Mouse (Mus musculus) hindlimb bud, embryonic 11.5 days (tissue): ENCODE measurements at regions not wholly inside any gene's neighbourhood (a gene's known extent, or its start where the extent isn't known, plus 50 kb on each side); places are given as distances from the start of the nearest gene placed in this dataset.

Source experiments
- DNase-seq: peaks from one replicate; pipeline ENCODE4 v3.0.0-alpha.2; 2012; ENCODE audit warnings: low read depth, low spot score; ENCODE audit errors: extremely low spot score

DNA sequence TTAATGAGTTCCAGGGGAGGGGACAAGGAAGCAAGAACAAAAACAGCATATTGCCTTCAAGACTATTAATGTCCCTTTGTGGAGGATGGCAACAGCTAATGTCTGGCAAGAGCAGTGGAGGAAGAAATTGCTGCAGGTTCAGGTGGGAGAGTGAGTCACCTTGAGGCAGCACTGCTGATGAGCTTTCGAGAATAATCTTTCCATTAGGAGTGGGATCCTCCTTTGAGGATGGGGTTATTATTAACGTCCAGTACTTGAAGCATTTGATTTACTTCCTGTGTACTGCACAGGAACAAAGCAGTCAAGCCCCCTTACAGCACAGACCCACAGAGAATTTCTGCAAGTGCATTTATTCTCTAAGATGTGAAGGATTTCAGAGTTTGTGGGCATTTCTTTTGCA lies 671.2 kb upstream of the Stxbp6 start:
- DNase-seq = no peak

DNA sequence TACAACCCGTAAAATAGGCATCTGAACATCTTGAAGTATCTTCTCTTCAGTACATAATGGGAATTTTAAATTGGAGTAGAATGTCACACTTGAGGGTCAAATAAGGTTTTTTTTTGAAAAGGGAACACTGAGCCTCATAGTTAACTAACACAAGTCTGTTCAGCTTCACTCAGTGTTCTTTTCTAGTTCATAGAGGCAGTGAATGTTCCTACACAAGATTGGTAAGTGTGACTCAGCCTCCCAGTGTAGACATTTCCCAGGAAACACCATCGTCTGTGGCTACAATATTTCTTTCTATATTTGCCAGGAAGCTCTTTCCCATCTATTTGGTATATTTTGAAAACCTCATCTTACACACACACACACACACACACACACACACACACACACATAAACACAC lies 670.1 kb upstream of the Stxbp6 start:
- no peak for DNase-seq

DNA sequence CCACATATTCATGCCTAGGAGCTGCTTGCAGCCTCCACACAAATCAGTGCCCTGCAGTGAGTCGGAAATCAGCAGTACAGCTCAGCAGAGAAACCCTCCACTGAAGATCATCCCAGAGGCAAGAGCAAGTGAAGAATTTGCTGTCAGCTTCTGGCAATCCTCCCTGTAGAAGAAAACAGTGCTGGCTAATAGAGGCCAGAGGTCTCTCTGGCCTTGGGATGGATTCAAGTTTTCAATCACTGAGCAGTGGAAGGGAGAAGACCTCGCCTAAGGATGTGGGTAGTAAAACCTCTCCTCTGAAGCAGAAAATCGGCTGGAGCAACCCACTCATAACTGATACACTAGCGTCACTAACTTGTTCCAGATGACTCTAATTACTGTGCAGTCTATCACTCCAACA lies 659.2 kb upstream of the Stxbp6 start:
- no peak for DNase-seq

DNA sequence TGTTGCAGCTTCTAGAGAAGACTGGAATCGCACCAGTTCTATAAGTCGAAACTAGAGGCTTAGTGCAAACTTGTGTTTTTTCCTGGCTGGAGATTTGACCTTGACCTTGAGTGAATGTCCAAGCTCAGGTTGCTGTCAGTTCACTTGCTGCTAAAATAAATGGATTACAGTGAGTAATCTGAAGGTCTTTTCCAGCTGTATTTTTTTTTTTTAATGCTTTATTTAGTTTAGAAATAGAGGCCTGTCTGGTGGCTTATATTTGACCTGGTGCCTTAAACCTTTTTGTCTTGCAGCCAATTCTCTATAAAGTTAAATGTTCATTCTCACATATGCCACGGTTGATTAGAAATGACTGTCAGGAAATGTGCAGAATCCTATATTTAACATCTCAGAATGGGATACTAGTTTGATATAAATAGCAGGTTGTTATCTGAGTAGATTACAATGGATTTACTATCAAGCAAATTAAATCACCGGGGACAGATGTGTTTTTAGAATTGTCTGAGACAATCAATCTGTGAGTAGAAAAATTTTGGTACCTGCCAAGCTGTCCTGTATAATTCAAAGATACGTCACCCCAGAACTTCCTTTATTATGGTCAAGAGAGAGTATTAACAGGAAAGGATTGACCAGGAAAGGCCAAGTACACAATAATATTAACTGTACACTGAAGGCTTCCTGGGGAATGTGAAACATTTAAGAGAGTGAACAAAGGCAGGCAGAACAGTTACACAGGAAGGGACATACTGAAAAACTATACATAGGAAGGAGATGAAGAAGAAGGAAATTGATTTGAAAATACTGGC lies 650.3 kb upstream of the Stxbp6 start:
- DNase-seq = no peak

DNA sequence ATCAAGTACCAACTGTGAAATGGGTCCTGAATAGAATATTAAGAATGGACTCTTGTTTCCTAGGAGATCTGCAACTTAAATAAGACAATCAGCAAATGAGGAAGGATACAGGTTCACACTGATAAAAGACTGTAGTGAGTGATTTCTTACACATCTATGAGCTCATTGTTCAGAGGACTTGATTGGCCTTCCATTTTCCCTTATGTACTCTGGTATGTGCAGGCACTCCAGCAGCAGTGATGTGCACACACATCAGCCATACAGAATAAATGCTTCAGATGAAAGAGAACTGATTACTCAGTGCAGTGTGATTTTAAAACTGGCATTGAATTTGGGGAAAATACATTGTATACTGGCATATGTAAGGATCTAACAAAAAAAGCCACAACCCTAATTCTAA lies 636.8 kb upstream of the Stxbp6 start:
- DNase-seq = no peak

DNA sequence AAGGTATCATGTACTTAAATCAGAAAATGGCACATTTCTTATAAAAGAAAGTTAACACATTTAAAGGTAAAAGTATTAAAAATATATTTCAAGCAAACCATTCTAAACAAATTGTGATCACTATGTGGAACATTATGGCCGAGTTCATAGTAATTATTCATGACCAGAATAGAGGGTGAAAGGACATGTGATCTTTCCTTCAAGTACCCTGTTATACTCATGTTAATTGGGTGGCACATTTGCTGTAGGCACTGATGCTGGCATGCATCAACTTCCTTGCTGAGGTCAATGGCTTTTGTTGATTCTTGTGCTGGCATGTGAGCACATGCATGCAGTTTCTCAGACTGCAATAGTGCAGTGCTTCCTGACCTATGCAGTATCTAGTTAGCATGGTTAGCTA lies 636.3 kb upstream of the Stxbp6 start:
- DNase-seq = no peak

DNA sequence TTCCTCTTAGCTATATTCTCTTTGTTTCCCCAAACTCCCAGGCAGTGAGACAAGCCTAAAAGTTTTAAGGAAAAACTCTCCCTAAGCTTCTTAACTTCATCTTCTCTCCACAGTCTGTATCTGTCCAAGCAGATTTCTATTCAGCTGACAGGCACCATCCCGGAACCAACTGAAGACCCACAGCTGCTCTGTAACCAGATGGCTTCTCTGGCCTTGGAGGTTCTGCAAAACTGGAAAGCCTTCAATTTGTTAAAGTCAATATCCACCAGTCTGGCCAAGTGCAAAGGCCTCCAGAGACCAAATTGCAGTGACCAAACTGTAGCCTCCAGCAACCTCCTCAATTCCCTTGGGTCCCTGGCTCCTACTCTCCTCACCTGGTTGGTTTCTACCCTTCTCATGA lies 614.8 kb upstream of the Stxbp6 start:
- DNase-seq = no peak

DNA sequence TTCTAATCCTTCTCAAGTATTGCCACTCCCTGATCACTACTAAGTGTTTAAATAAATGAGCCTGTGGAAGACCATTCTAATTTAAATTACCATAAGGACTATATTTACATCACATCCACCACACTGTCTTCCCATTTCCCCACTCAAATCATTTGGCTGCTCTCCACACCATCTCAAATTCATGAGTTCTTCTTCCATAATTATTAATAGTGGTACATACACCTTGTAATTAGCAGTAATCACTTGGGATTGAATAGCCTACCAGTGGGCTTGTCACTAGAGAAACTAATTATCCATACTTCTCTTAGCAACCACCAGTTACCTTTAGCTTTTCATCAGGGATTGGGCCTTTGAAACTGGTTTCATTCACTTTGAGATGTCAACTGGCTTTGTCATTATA lies 612.3 kb upstream of the Stxbp6 start:
- no peak for DNase-seq

DNA sequence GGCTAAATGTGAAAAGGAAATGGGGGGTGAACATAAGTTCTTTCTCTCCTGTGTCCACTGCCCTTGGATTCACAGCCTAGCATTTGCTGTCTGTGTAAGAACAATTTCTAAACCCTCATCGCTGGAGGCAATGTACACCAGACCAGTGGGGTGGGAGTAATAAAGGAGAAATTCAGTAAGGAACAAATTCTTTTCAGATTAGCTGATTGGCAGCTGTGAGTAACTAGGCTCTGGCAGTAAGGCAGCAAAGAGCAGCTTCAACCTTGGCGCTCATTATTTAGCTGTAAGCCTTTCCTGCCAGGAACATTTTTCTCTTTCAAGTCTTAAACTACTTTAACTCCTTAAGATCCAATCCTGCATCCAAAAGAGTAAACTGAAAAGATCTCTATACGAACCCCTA lies 597.9 kb upstream of the Stxbp6 start:
- DNase-seq = no peak

DNA sequence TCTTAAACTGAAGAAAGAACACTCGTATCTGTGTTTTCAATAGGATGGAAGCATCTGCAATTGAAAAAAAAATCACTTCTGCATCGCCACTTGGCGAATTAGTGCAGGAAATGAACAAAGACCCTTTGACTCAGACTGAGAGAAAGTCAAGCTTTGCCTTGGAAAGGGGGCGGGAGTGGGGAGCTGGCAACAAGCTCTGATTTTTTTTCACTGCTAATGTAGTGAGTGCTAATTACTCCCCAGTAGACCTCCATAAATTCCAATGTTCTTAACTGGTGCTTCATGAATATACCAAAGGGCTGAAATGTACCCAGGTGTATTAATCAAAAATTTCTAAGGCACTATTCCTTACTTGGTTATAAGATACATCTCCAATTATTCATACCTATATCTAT lies 597.0 kb upstream of the Stxbp6 start:
- no peak for DNase-seq

DNA sequence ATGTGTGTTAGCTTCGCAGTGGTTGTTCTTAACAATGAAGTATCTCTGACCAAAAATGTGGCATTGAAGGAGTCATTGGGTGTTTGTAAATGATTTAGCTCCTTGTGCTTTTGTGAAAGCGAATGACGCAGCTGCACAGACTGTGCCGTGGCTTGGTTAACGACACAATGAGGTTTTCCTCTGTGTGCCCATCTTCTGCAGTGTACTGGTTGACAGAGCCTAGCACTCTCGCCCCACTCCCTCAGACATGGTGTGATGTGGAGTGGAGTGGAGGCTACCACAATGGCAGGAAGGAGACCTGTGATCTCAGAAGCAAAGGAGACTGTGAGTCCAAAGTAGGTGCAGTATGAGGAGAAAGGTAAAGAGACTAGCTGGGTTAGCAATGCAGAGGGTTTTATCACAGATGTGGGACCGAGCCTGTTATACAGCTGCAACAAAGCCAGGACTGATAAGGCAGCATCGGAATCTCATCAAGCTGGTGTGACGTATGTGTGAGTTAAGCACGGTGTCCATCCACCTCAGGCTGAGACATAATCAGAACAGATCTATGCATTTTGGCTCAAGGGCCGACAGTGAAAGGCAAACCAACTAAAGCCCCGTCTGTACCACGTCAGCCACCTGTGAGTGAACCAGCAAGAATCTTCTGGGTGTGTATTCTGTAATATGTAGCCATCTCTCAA lies 596.5 kb upstream of the Stxbp6 start:
- no peak for DNase-seq

DNA sequence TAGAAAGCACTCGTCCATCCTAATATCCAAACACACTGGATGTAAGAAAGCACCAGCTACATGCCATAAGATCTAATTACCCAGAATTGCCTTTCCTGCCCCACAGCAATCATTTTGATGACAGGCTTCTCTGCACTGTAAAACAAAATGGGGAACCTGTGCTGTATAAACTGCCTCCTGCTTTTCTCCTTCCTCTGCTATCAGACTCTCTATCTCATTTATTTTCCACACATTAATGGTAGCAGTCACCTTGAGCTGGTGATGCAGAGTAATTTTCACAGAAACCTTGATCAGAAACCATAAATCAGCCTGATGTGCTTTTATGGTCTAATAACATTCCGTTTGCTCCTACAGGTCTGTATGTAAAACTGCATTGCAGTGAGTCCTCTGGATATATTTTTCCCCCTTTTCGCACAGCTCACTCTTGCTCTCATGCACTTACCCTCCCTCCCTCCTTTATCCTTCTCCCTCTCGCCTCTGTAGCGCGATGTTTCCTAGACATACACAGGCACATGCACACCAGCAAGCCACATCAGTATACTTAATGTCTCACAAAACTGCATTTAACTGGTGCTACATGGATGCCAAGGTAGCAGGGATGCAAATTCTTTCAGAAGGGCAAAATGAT lies 595.9 kb upstream of the Stxbp6 start:
- DNase-seq = no peak

DNA sequence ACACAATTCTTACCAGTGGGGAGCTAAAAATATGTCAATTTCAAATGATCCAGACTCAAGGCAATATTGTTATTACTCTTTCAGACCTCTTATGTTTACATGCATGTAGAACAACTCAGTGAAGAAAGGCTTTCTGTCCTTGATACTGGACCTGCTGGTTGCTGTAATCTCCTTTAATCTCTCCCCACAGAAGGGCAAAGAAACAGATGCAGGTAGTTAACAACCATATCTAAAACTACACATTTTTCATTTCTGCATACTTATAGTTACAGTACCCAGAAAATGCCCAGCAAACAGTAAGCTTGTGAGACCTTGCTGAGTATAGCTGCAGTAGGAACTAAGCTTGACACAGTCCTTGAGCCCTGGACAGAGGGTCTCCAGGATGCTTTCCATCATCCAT lies 585.1 kb upstream of the Stxbp6 start:
- no peak for DNase-seq

DNA sequence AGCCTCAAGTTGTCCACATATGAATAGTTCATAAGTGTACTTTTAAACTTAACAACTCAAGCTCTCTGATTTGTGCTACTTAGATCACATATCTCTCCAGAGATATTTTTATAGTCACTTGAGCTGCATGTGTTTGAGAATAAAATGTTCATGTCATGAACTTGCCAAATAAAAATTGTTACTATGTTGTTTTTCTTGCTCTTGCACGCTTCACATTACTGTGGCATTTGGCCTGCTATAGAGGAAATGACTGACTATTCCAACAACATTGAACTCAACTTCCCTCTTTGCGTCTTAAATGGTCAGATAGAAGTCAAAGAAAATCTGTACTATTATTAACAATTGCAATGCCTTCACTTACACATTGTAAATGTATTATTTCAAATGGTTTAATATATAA lies 582.1 kb upstream of the Stxbp6 start:
- no peak for DNase-seq

DNA sequence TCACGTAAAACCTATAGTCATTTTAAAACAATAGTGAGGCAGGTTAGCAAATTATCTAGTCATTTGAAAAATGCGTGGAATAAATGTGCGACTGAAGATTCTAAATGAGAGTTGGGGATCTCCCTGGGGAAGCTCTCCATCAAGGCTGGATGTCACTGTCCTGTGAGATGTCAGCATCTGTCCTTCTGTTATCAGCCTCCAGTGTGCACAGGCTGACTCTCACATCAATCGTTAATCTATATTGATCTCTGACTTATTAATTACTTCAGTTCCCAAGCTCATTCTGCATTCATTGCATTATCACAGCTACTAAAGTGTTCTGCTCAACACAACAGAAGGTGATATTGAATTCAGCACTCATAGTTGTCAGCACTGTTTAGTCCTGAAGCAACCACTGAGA lies 574.1 kb upstream of the Stxbp6 start:
- no peak for DNase-seq

DNA sequence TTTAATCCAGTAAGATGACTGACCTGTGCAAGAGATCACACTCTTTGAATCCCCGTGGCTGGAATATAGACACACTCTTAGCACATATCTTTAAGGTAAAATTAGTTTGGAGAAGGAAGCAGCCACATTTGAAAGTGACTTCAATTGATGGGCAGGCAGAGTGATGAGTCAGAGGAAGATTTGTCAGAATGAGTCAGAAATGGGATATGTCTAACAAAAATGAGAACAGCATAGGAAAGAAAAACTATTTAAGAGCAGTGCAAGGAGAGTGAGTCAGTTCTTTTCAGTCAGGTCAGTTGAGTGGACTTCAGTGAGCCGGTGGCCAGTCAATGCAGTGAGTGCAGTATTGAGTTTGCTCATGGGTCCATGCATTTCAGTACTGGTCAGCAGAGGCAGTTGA lies 569.7 kb upstream of the Stxbp6 start:
- no peak for DNase-seq

DNA sequence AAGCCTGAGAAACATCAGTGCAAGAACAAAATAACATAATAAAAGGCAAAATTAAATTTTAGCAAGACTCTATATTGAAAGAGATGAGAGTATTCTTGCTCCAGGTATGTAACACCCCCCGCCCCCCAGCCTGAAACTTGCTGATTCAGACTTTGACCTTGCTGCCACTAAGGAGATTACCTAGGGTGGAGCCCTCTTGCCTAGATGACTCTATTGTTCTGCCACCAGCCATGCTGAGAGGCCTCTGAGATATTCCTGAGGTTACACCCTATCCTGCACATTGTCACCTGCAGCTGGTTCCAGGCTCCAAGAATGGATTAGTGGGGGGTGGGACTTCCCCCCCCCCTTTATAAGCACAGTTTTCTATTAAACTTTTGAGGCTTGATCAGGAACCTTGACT lies 548.3 kb upstream of the Stxbp6 start:
- DNase-seq = no peak

DNA sequence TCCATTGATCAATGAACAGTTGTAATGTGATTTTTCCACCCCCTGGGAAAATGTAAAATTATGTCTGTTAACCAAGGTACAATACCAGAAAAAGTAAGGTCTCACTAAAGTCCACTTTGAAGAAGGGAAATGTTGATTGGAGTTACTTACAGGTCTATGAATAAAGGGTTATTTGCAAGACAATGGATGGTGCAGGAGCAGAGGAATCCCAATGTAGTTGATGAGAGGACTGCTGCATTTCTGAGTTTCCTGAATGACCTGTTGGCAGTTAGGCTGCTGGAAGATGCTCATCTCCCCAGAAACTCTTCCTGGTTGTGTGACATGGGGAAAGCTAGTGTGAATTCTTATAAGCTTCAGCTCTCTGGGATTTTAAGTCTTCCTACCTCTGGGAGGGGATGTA lies 545.5 kb upstream of the Stxbp6 start:
- no peak for DNase-seq

DNA sequence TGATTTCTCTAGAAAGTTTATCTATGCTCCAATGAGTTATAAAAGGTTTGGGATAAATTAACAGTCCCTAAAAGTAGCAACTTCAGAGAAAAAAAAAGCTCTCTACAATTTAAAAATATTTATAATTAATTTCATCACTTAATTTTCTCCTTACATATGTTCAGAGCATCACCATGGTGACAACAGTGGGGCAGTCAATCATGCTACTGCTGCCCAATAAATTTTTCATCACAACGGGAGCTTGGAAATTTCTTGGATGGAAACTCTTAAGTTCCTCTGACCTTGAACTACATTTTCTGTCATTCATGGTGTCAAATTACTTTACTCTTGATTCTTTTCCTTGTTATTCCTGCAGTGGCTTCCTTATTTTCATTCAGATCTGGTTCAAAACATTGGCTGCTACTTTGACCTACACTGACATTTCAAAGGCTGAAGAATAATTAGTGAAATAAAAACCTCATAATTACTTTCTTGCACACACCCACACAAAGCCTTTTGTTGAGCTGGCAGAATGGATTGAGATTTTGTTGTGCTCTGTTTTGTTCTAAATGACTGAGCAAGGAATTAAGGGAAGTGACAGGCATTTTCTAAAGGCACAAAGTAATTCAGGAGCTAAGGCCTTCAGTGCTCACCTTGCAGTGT lies 540.1 kb upstream of the Stxbp6 start:
- DNase-seq = no peak

DNA sequence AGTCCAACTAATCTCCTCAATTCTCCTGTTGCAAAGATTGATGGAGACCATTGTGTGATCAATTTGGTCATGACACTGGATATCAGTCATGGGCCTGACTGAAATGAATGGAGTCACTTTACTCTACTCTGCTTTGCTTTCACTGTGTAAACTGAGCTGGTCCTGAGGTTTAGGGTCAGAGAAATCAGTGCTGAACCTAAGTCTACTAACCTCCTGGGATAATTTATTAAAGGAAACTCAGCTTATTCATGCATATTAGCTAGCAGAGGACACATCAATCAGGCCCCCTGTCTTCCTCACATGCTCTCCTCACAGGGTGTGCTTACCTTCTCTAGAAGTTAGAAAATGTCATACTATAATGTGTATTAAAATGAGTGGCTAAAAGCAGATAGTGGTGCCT lies 539.6 kb upstream of the Stxbp6 start:
- DNase-seq = no peak

DNA sequence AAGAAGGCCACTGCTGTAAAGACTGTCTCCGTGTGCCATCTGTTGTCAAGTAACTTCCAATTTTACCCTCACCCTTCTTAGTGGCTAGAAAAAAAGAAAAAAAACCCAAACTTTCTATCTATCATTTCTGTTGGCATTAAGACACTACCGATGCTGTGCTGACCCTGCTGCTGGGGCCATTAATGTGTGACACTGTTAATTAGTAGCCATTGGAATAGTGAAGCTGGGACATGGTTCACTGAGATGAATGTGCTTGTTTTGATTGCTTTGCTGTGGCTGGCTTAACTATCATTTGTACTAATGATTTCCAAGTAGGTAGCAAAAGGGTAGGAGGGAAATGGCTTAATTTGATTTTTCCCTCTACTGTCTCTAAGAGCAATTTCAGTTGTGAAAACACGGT lies 524.9 kb upstream of the Stxbp6 start:
- DNase-seq = no peak
